Mouse (Mus musculus): Measurements from ENCODE around the gene Fam160a1. TPM values are rescaled to one million over a fixed set of nuclear protein-coding genes. Genes with fewer than 3 reads are reported as not detected.

The Fam160a1 gene
- polyA plus RNA-seq, 2 experiments = 0.20 to 0.27 TPM

GRCm38 (mm10) chr3:85842177-85842880, 25.2 kb upstream of the Fam160a1 start:
- Histone ChIP-seq H3K4me1 (replicated peaks; ENCODE audit: control insufficient read depth in 2 of 2, insufficient read depth in 2 of 2, low read length in 1 of 2) (peaks cover 0 to 4% of the 10 kb centered on the region in 2 experiments; a peak in 1 of 4 replicates), H3K27me3 (ENCODE audit: control insufficient read depth, insufficient read depth, low read length) (no peaks in the 10 kb centered on the region), H3K4me3 (ENCODE audit: insufficient read depth in 1 of 2, low read depth in 2 of 2, low read length in 2 of 2) (no peak overlapping the region), H3K9me3 (ENCODE audit: control insufficient read depth, low read length) (no peaks in the 10 kb centered on the region), H3K27ac (no peak overlapping the region), H3K9ac (replicated peaks) (no peak overlapping the region), H3K4me2 (ENCODE audit: low read depth) (no peak overlapping the region), H3K36me3 (replicated peaks; ENCODE audit: control insufficient read depth, insufficient read depth, low read depth) (no peaks in the 10 kb centered on the region)
- TF ChIP-seq EP300 (IDR thresholded peaks at IDR 0.05; ENCODE audit: low read depth) = no peak
- TF ChIP-seq CTCF (IDR thresholded peaks at IDR 0.05; ENCODE audit: low read depth) = no peak
- DNase-seq (ENCODE audit: low read depth in 3 of 3, low spot score in 3 of 3) = no peak
- WGBS (ENCODE audit: insufficient replicate concordance) = 28% methylated on average over 9 of the region's 9 CpGs
- ATAC-seq (ENCODE audit: insufficient read depth) = no peak

GRCm38 (mm10) chr3:85841454-85842176, 24.5 kb upstream of the Fam160a1 start:
- Histone ChIP-seq H3K27ac (no peak overlapping the region), H3K9ac (replicated peaks) (no peak overlapping the region), H3K4me1 (replicated peaks; ENCODE audit: control insufficient read depth in 2 of 2, insufficient read depth in 2 of 2, low read length in 1 of 2) (peaks cover 0 to 4% of the 10 kb centered on the region in 2 experiments; a peak in 1 of 4 replicates), H3K36me3 (replicated peaks; ENCODE audit: control insufficient read depth, insufficient read depth, low read depth) (no peaks in the 10 kb centered on the region), H3K9me3 (ENCODE audit: control insufficient read depth, low read length) (no peaks in the 10 kb centered on the region), H3K4me3 (ENCODE audit: insufficient read depth in 1 of 2, low read depth in 2 of 2, low read length in 2 of 2) (no peak overlapping the region), H3K4me2 (ENCODE audit: low read depth) (no peak overlapping the region), H3K27me3 (ENCODE audit: control insufficient read depth, insufficient read depth, low read length) (no peaks in the 10 kb centered on the region)
- DNase-seq (ENCODE audit: low read depth in 3 of 3, low spot score in 3 of 3) (no peak), ATAC-seq (ENCODE audit: insufficient read depth) (no peak)
- no peak for TF ChIP-seq CTCF (IDR thresholded peaks at IDR 0.05; ENCODE audit: low read depth)
- no peak for TF ChIP-seq EP300 (IDR thresholded peaks at IDR 0.05; ENCODE audit: low read depth)
- 36% methylated on average over 2 of the region's 2 CpGs for WGBS (ENCODE audit: insufficient replicate concordance)

- no peaks in the 10 kb centered on the region for H3K9me3 ChIP-seq (ENCODE audit: control insufficient read depth, low read length)
- TF ChIP-seq CTCF (IDR thresholded peaks at IDR 0.05; ENCODE audit: low read depth) (no peak), EP300 (IDR thresholded peaks at IDR 0.05; ENCODE audit: low read depth) (no peak)
- H3K36me3 ChIP-seq (replicated peaks; ENCODE audit: control insufficient read depth, insufficient read depth, low read depth) = no peaks in the 10 kb centered on the region
- H3K27me3 ChIP-seq (ENCODE audit: control insufficient read depth, insufficient read depth, low read length) = no peaks in the 10 kb centered on the region
- no peak overlapping the region for H3K4me2 ChIP-seq (ENCODE audit: low read depth)
- H3K27ac ChIP-seq = no peak overlapping the region
- WGBS (ENCODE audit: insufficient replicate concordance) = 44% methylated on average over 1 of the region's 1 CpGs
- ATAC-seq (ENCODE audit: insufficient read depth) (no peak), DNase-seq (ENCODE audit: low read depth in 3 of 3, low spot score in 3 of 3) (no peak)
- H3K4me1 ChIP-seq (replicated peaks; ENCODE audit: control insufficient read depth in 2 of 2, insufficient read depth in 2 of 2, low read length in 1 of 2) = peaks cover 0 to 4% of the 10 kb centered on the region in 2 experiments; a peak in 1 of 4 replicates
- no peak overlapping the region for H3K4me3 ChIP-seq (ENCODE audit: insufficient read depth in 1 of 2, low read depth in 2 of 2, low read length in 2 of 2)
- H3K9ac ChIP-seq (replicated peaks) = no peak overlapping the region
Measured at GRCm38 (mm10) chr3:85833627-85834026, 16.5 kb upstream of the Fam160a1 start.

- Histone ChIP-seq H3K4me3 (ENCODE audit: insufficient read depth in 1 of 2, low read depth in 2 of 2, low read length in 2 of 2) (no peak overlapping the region), H3K9ac (replicated peaks) (no peak overlapping the region), H3K9me3 (ENCODE audit: control insufficient read depth, low read length) (no peaks in the 10 kb centered on the region), H3K36me3 (replicated peaks; ENCODE audit: control insufficient read depth, insufficient read depth, low read depth) (no peaks in the 10 kb centered on the region), H3K27me3 (ENCODE audit: control insufficient read depth, insufficient read depth, low read length) (no peaks in the 10 kb centered on the region), H3K4me1 (replicated peaks; ENCODE audit: control insufficient read depth in 2 of 2, insufficient read depth in 2 of 2, low read length in 1 of 2) (no peaks in the 10 kb centered on the region), H3K27ac (no peak overlapping the region), H3K4me2 (ENCODE audit: low read depth) (no peak overlapping the region)
- DNase-seq (ENCODE audit: low read depth in 3 of 3, low spot score in 3 of 3) (no peak), ATAC-seq (ENCODE audit: insufficient read depth) (no peak)
- TF ChIP-seq EP300 (IDR thresholded peaks at IDR 0.05; ENCODE audit: low read depth) (no peak), CTCF (IDR thresholded peaks at IDR 0.05; ENCODE audit: low read depth) (no peak)
- WGBS (ENCODE audit: insufficient replicate concordance) = 72% methylated on average over 10 of the region's 10 CpGs
Measured at GRCm38 (mm10) chr3:85832490-85833155, 15.5 kb upstream of the Fam160a1 start.

- no peak for ATAC-seq (ENCODE audit: insufficient read depth)
- Histone ChIP-seq H3K9me3 (ENCODE audit: control insufficient read depth, low read length) (no peaks in the 10 kb centered on the region), H3K4me1 (replicated peaks; ENCODE audit: control insufficient read depth in 2 of 2, insufficient read depth in 2 of 2, low read length in 1 of 2) (no peaks in the 10 kb centered on the region), H3K27me3 (ENCODE audit: control insufficient read depth, insufficient read depth, low read length) (no peaks in the 10 kb centered on the region), H3K4me2 (ENCODE audit: low read depth) (no peak overlapping the region), H3K36me3 (replicated peaks; ENCODE audit: control insufficient read depth, insufficient read depth, low read depth) (no peaks in the 10 kb centered on the region), H3K4me3 (ENCODE audit: insufficient read depth in 1 of 2, low read depth in 2 of 2, low read length in 2 of 2) (no peak overlapping the region), H3K27ac (no peak overlapping the region), H3K9ac (replicated peaks) (no peak overlapping the region)
- 53% methylated on average over 1 of the region's 1 CpGs for WGBS (ENCODE audit: insufficient replicate concordance)
- TF ChIP-seq EP300 (IDR thresholded peaks at IDR 0.05; ENCODE audit: low read depth) = no peak
- no peak for TF ChIP-seq CTCF (IDR thresholded peaks at IDR 0.05; ENCODE audit: low read depth)
- no peak for DNase-seq (ENCODE audit: low read depth in 3 of 3, low spot score in 3 of 3)
Measured at GRCm38 (mm10) chr3:85831785-85832184, 14.7 kb upstream of the Fam160a1 start.
